Mouse (Mus musculus): Measurements from ENCODE around the gene Slc7a8. TPM values are rescaled to one million over a fixed set of nuclear protein-coding genes. Genes with fewer than 3 reads are reported as not detected.

Gene Slc7a8
- polyA plus RNA-seq (2015; fragmentation: Nextera tagmentation; extraction: Ambion mirVana), result 4.7 and 5.3 TPM in 2 replicates

DNA sequence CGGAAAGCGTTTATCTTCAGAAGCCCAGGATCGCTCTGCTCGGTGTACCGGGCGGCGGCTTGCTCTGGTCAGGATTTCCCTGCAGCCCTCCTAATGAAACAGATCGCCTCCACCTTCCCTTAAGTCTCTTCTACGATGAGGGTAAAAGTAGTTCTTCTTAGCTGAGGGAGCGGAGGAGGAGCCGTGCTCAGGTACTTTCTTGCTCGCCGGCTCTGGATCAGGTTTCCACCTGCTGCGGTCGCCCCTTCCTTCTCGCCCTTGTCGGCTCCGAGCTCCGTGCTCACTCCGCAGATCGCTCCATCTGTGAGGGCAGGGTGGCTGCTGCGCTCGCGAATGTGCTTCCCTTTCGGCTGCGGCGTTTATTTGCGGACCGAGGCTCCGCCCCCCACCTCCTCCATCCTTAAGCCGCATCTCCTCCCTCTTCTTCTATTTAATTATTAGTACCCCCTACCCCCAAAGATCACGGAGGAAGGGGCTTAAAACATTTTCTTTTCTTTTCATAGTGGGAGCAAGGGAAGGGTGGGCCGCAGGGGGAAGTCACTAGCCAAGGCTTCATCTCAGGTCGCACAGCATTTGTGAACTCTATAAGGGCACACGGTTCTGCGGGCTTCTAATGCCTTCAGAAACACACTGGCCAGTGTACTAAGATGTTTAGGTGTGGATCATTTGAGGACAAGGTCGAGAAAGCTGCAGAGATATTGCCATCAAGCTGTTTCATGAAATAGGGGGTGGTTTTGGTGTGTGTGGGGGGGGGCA, at the start of gene Slc7a8:
Slc7a8 (minus strand) TSS at position 337 of the 756 bp plus-strand sequence.
- Histone ChIP-seq H3K9ac (peak within 1 kb of the TSS; percentile 71), H3K27ac (peak within 1 kb of the TSS; percentile 66), H3K4me2 (peak within 1 kb of the TSS; percentile 85), H3K27me3 (peaks cover 22% of the 10 kb centered on the region), H3K36me3 (no peaks in the 10 kb centered on the region), H3K4me3 (peak within 1 kb of the TSS; percentile 52), H3K9me3 (no peaks in the 10 kb centered on the region), H3K4me1 (replicated peaks) (peaks cover 11% of the 10 kb centered on the region)
- peak; percentile 80 for ATAC-seq (ENCODE audit: low FRiP score)
- 1% methylated on average over 36 of the region's 37 CpGs for WGBS

GRCm38 (mm10) chr14:54823716-54824115, 42.0 kb upstream of the Slc7a8 start:
- Histone ChIP-seq H3K9ac (no peak overlapping the region), H3K36me3 (no peaks in the 10 kb centered on the region), H3K9me3 (no peaks in the 10 kb centered on the region), H3K4me3 (no peak overlapping the region), H3K27ac (no peak overlapping the region), H3K4me1 (replicated peaks) (no peaks in the 10 kb centered on the region), H3K4me2 (no peak overlapping the region), H3K27me3 (no peaks in the 10 kb centered on the region)
- 95% methylated on average over 1 of the region's 1 CpGs for WGBS
- ATAC-seq (ENCODE audit: low FRiP score), result no peak

- no peaks in the 10 kb centered on the region for H3K4me1 ChIP-seq (replicated peaks)
- H3K36me3 ChIP-seq, result no peaks in the 10 kb centered on the region
- H3K4me3 ChIP-seq, result no peak overlapping the region
- ATAC-seq (ENCODE audit: low FRiP score), result no peak
- no peak overlapping the region for H3K4me2 ChIP-seq
- H3K27me3 ChIP-seq, result no peaks in the 10 kb centered on the region
- WGBS, result 79% methylated on average over 2 of the region's 2 CpGs
- no peak overlapping the region for H3K9ac ChIP-seq
- no peak overlapping the region for H3K27ac ChIP-seq
- H3K9me3 ChIP-seq, result no peaks in the 10 kb centered on the region
Observed at GRCm38 (mm10) chr14:54822301-54822700, 40.6 kb upstream of the Slc7a8 start.

- no peaks in the 10 kb centered on the region for H3K36me3 ChIP-seq
- no peak for ATAC-seq (ENCODE audit: low FRiP score)
- no peaks in the 10 kb centered on the region for H3K9me3 ChIP-seq
- H3K4me3 ChIP-seq, result no peak overlapping the region
- no peak overlapping the region for H3K9ac ChIP-seq
- H3K27me3 ChIP-seq, result no peaks in the 10 kb centered on the region
- 48% methylated on average over 2 of the region's 2 CpGs for WGBS
- no peak overlapping the region for H3K27ac ChIP-seq
- H3K4me1 ChIP-seq (replicated peaks), result no peaks in the 10 kb centered on the region
- no peak overlapping the region for H3K4me2 ChIP-seq
Observed at GRCm38 (mm10) chr14:54817791-54818190, 36.0 kb upstream of the Slc7a8 start.

DNA sequence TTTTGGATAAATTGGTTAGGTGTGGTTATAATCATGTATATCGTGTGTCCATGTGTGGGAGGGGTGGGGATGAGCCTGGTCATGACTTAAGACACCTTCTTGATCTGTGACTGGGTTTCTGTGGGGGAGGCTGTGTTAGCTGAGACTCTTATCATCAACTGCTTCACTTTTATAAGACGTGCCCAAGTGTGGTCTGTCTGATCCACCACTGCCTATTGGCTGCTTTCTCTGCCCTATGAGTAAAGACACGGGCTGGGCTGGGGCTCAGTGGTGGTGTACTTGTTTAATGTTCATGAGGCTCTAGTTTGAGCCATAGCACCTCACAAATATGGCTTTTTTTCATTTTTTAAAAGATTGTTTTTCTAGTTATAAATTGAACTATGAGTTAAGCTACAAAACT, 34.0 kb upstream of the Slc7a8 start:
- Histone ChIP-seq H3K36me3 (no peaks in the 10 kb centered on the region), H3K27me3 (no peaks in the 10 kb centered on the region), H3K27ac (no peak overlapping the region), H3K9me3 (no peaks in the 10 kb centered on the region), H3K4me3 (no peak overlapping the region), H3K9ac (no peak overlapping the region), H3K4me2 (no peak overlapping the region), H3K4me1 (replicated peaks) (no peaks in the 10 kb centered on the region)
- WGBS, result 75% methylated on average over 3 of the region's 3 CpGs
- no peak for ATAC-seq (ENCODE audit: low FRiP score)

GRCm38 (mm10) chr14:54813991-54814390, 32.2 kb upstream of the Slc7a8 start, which contains the start of gene Rnf212b:
TSS of gene Rnf212b (plus strand) at chr14:54814141.
- WGBS, result 89% methylated on average over 29 of the region's 29 CpGs
- no peaks in the 10 kb centered on the region for H3K9me3 ChIP-seq
- H3K4me2 ChIP-seq, result no peak within 1 kb of the TSS
- no peaks in the 10 kb centered on the region for H3K36me3 ChIP-seq
- H3K27ac ChIP-seq, result no peak within 1 kb of the TSS
- H3K4me1 ChIP-seq (replicated peaks), result no peaks in the 10 kb centered on the region
- no peaks in the 10 kb centered on the region for H3K27me3 ChIP-seq
- H3K9ac ChIP-seq, result no peak within 1 kb of the TSS
- no peak for ATAC-seq (ENCODE audit: low FRiP score)
- no peak within 1 kb of the TSS for H3K4me3 ChIP-seq

DNA sequence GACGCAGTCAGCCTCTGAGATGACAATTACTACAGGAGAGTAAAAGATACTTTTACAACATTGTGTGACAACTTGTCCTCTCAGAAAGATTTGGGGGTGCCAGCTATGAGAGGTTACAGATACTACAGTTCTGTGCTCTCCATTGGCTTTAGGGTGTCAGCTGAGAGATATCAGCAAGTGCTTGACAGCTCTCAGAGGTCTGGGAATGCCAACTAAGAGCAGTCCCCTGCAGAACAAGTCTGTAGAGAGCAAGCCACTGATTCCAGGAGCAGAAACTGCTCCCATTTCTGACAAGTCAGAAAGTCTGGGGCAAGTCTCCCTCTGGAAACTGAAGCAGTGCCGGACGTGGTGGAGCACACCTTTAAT, 27.9 kb upstream of the Slc7a8 start:
- Histone ChIP-seq H3K4me3 (no peak overlapping the region), H3K36me3 (no peaks in the 10 kb centered on the region), H3K9me3 (no peaks in the 10 kb centered on the region), H3K27ac (no peak overlapping the region), H3K9ac (no peak overlapping the region), H3K27me3 (no peaks in the 10 kb centered on the region), H3K4me2 (no peak overlapping the region), H3K4me1 (replicated peaks) (no peaks in the 10 kb centered on the region)
- WGBS, result 94% methylated on average over 3 of the region's 3 CpGs
- ATAC-seq (ENCODE audit: low FRiP score), result no peak

- no peaks in the 10 kb centered on the region for H3K4me1 ChIP-seq (replicated peaks)
- no peak overlapping the region for H3K4me2 ChIP-seq
- H3K27me3 ChIP-seq, result no peaks in the 10 kb centered on the region
- H3K9me3 ChIP-seq, result no peaks in the 10 kb centered on the region
- H3K9ac ChIP-seq, result no peak overlapping the region
- no peak overlapping the region for H3K4me3 ChIP-seq
- no peaks in the 10 kb centered on the region for H3K36me3 ChIP-seq
- no peak for ATAC-seq (ENCODE audit: low FRiP score)
- H3K27ac ChIP-seq, result no peak overlapping the region
- WGBS, result 82% methylated on average over 4 of the region's 4 CpGs
Observed at GRCm38 (mm10) chr14:54808718-54809667, 27.2 kb upstream of the Slc7a8 start.

GRCm38 (mm10) chr14:54806124-54806523, 24.4 kb upstream of the Slc7a8 start:
- Histone ChIP-seq H3K9ac (no peak overlapping the region), H3K27ac (no peak overlapping the region), H3K4me3 (no peak overlapping the region), H3K9me3 (no peaks in the 10 kb centered on the region), H3K36me3 (no peaks in the 10 kb centered on the region), H3K4me1 (replicated peaks) (no peaks in the 10 kb centered on the region), H3K4me2 (no peak overlapping the region), H3K27me3 (no peaks in the 10 kb centered on the region)
- ATAC-seq (ENCODE audit: low FRiP score), result no peak
- 94% methylated on average over 4 of the region's 4 CpGs for WGBS

DNA sequence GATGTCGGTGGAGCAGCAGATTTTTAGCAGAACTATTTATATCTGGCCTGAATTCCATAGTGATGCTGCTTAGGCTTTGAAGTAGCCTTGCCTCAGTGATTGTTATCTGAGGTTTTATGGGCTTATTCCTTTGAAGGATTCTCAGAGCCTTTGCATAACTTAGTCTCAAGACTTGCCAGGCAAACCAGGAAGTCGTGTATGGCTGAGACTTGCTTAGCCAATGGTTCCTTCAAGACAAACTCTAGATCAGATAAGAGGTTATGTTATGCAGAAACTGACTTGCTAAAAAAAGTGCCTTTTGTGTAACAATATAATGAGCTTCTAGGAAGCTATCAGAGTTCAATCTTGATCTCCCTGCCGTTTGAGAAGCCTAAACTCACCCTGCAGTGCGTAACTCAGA, 20.7 kb upstream of the Slc7a8 start:
- Histone ChIP-seq H3K4me3 (no peak overlapping the region), H3K9me3 (no peaks in the 10 kb centered on the region), H3K27ac (no peak overlapping the region), H3K36me3 (no peaks in the 10 kb centered on the region), H3K9ac (no peak overlapping the region), H3K4me2 (no peak overlapping the region), H3K27me3 (no peaks in the 10 kb centered on the region), H3K4me1 (replicated peaks) (no peaks in the 10 kb centered on the region)
- 91% methylated on average over 4 of the region's 4 CpGs for WGBS
- no peak for ATAC-seq (ENCODE audit: low FRiP score)

DNA sequence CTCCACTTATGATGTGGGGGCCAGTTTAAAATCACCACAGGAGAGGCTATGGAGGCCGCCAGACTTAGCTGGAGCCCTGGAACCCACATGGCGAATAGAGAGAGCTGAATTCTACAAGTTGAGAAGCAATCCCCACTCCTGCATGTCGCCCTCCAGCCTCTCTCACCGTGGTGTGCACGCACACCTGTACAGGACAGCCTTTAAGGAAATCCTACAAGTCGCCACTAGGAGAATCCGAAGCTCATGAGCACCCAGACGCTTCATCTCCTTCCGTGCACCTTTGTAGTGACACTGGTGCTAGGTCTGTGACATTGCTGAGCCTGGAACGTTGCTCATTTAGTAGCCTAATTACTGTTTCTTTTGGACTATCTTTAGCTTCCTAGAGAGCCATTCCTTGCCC, 17.9 kb upstream of the Slc7a8 start:
- Histone ChIP-seq H3K27ac (no peak overlapping the region), H3K4me3 (no peak overlapping the region), H3K9ac (no peak overlapping the region), H3K4me2 (no peak overlapping the region), H3K9me3 (no peaks in the 10 kb centered on the region), H3K36me3 (no peaks in the 10 kb centered on the region), H3K4me1 (replicated peaks) (no peaks in the 10 kb centered on the region), H3K27me3 (no peaks in the 10 kb centered on the region)
- WGBS, result 58% methylated on average over 10 of the region's 10 CpGs
- no peak for ATAC-seq (ENCODE audit: low FRiP score)

DNA sequence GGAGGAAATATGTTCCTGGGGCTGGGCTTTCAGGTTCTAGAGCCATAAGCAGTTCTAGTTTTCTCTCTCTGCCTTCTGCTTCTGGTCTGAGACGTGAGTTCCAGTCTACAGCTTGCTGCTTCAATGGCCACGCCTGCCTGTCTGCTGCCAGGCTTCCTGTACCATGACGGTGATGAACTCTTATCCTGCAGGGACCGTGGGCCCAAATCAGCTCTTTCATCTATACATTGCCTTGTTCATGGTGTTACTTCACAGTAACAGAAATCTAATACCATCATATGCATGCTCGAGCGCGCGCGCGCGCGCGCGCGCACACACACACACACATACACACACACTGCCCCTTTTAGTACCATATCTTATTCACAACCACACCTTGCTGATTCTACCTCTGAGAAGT, 15.0 kb upstream of the Slc7a8 start:
- Histone ChIP-seq H3K9ac (no peak overlapping the region), H3K36me3 (no peaks in the 10 kb centered on the region), H3K27me3 (no peaks in the 10 kb centered on the region), H3K9me3 (no peaks in the 10 kb centered on the region), H3K4me2 (no peak overlapping the region), H3K4me1 (replicated peaks) (no peaks in the 10 kb centered on the region), H3K27ac (no peak overlapping the region), H3K4me3 (no peak overlapping the region)
- WGBS, result 95% methylated on average over 15 of the region's 15 CpGs
- ATAC-seq (ENCODE audit: low FRiP score), result no peak
